Mouse (Mus musculus) heart, embryonic 13.5 days (tissue): ENCODE measurements around the gene Gm4969. TPM values are rescaled to one million over a fixed set of nuclear protein-coding genes. Genes with fewer than 3 reads are reported as not detected.
A peak's percentile ranks its signal among the peaks of the same experiment; 100 is the strongest.

ENCODE experiments used
- ATAC-seq: fragments of 200-750 bp; cut with Nextera tagmentation; 2 replicates; pipeline ENCODE4 v1.8.0; 2017; ENCODE audit warnings: moderate TSS enrichment; ENCODE audit not compliant: insufficient number of reproducible peaks, low FRiP score, low TSS enrichment; ENCODE audit errors: extremely low read depth
- H3K27ac ChIP-seq: fragments of 300-500 bp; sonication (generic); replicated peaks from 2 replicates; pipeline ENCODE4 v1.5.1; 2015; ENCODE audit warnings: moderate library complexity, mild to moderate bottlenecking, inconsistent platforms
- H3K27me3 ChIP-seq: fragments of 300-500 bp; sonication (generic); replicated peaks from 2 replicates; pipeline ENCODE4 v1.6.1; 2015; ENCODE audit warnings: mild to moderate bottlenecking, inconsistent platforms
- H3K36me3 ChIP-seq: fragments of 300-500 bp; sonication (generic); 2 replicates; pipeline ENCODE4 v1.6.1; 2015; ENCODE audit warnings: mild to moderate bottlenecking, inconsistent platforms
- H3K4me1 ChIP-seq: fragments of 300-500 bp; sonication (generic); 2 replicates; pipeline ENCODE4 v1.6.1; 2015; ENCODE audit warnings: inconsistent platforms
- H3K4me2 ChIP-seq: fragments of 300-500 bp; sonication (generic); 2 replicates; pipeline ENCODE4 v1.6.1; 2015; ENCODE audit warnings: inconsistent platforms, mild to moderate bottlenecking, moderate library complexity
- H3K4me3 ChIP-seq: fragments of 300-500 bp; sonication (generic); 2 replicates; pipeline ENCODE4 v1.5.1; 2015; ENCODE audit warnings: moderate library complexity, mild to moderate bottlenecking, inconsistent platforms
- H3K9ac ChIP-seq: fragments of 300-500 bp; sonication (generic); 2 replicates; pipeline ENCODE4 v1.6.1; 2015; ENCODE audit warnings: inconsistent platforms, mild to moderate bottlenecking, moderate library complexity
- H3K9me3 ChIP-seq: fragments of 300-500 bp; sonication (generic); 2 replicates; pipeline ENCODE4 v1.6.1; 2016; ENCODE audit warnings: inconsistent platforms
- WGBS: fragments of 180-500 bp; shearing (Covaris S2); methylation state at CpG from one replicate; pipeline ENCODE4 v1.1.7; 2015; ENCODE audit warnings: mixed read lengths; 5-methylcytosine and 5-hydroxymethylcytosine counted together
- polyA plus RNA-seq: library from polyadenylated mRNA; unstranded; fragments of >200 nt; fragmentation: Nextera tagmentation; extraction: Ambion mirVana; gene quantifications from 2 replicates; pipeline ENCODE4 v1.2.1, GENCODE M21; 2015

The Gm4969 gene
- polyA plus RNA-seq, 1 experiment from 2014 or later = 2.1 TPM

DNA sequence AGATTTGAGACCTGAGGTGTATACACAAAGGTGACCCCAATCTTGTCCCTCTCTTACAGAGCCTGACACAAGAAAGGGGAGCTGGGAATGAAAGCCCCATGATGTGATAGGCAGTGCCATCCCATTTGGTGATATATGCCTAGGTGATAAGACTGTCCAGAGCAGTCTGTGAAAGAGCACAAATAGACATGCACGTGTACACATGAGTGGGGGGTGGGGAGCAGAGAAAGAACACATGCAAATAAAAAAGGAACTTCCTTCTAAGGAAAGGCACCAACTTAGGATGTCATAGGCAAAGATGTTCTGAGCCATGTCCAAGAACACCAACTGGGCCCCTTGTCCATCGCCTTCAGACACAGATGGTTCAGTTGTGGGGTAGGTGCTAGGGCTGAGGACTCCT lies 13.7 kb downstream of the Gm4969 start:
- ATAC-seq = no peak
- Histone ChIP-seq H3K9ac (no peak overlapping the region), H3K27me3 (no peaks in the 10 kb centered on the region), H3K27ac (no peak overlapping the region), H3K9me3 (peaks cover 4% of the 10 kb centered on the region; the same call in 1 of the 2 replicates), H3K4me3 (no peak overlapping the region), H3K36me3 (0 out of 2 replicates have a peak, but pooled peaks cover 4% of the 10 kb centered on the region), H3K4me2 (no peak overlapping the region), H3K4me1 (peaks cover 10% of the 10 kb centered on the region)
- 65% methylated on average over 2 of the region's 2 CpGs for WGBS

DNA sequence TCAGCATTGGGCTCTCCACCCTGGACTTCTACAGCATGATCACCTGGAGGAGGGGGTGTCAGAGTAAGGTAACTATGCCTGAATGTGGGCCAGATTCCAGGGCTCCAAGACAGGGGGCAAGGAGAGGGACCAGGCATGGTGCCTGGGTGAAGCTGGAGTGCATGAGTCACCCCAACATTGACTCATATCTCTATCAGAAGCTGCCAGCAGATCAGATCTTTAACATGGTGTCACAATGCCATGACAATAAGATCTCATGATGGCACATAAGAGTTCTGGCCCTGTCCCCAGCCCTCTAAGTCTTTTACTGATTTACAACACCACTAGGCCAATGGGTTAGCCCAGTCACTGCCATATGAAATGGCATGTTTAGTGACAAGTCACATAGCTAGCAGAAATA lies 14.4 kb downstream of the Gm4969 start:
- H3K4me2 ChIP-seq = no peak overlapping the region
- no peak overlapping the region for H3K9ac ChIP-seq
- H3K9me3 ChIP-seq = peaks cover 4% of the 10 kb centered on the region; the same call in 1 of the 2 replicates
- no peak for ATAC-seq
- no peaks in the 10 kb centered on the region for H3K27me3 ChIP-seq
- peaks cover 10% of the 10 kb centered on the region for H3K4me1 ChIP-seq
- no peak overlapping the region for H3K4me3 ChIP-seq
- no peak overlapping the region for H3K27ac ChIP-seq
- 0 out of 2 replicates have a peak, but pooled peaks cover 4% of the 10 kb centered on the region for H3K36me3 ChIP-seq

DNA sequence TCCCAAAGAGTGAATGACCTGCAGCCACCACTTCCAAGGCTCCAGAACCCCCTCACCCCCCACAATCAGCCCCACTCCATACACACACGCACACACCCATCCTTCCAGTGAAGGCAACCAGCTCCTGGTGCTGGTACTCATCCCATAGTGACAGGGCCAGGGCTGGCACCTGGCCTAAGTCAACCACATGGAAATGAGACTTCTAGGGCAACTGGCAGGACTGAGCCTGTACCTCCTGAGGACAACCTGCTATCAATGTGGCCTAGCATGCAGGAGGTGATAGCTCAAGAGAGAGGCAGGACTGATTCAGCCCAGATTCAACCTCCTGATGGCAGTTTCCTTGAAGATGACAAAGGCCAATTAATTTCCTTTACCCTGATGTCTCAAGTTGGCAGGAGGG lies 17.9 kb downstream of the Gm4969 start:
- H3K9ac ChIP-seq = no peak overlapping the region

DNA sequence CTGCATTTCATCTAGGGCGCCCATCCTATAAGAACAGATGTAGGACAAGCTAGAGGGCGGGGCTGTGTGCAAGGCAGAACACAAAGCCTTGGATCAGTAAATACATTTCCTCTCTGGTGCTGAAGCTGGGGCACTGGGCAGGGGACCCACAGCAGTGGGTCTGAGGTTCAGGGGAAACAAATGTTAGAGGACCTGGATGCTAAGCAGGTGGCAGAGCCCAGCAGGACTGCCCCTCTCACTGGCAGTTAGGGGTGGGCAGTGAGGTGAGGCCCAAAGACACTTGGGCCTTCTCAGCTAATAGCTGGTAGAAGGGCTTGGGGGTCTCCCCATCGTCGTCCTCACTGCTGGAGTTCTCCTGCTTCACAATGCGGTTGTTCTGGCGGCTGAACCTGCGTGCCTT lies 19.4 kb downstream of the Gm4969 start:
- Histone ChIP-seq H3K9me3 (peaks cover 4% of the 10 kb centered on the region; the same call in 1 of the 2 replicates), H3K27me3 (no peaks in the 10 kb centered on the region), H3K4me3 (no peak overlapping the region), H3K36me3 (peaks cover 19% of the 10 kb centered on the region), H3K27ac (no peak overlapping the region), H3K4me2 (no peak overlapping the region), H3K4me1 (peaks cover 24% of the 10 kb centered on the region), H3K9ac (no peak overlapping the region)
- no peak for ATAC-seq
- 66% methylated on average over 7 of the region's 7 CpGs for WGBS

More for the DNA sequence above, 17.9 kb downstream of the Gm4969 start:
- Histone ChIP-seq H3K27ac (no peak overlapping the region), H3K36me3 (peaks cover 19% of the 10 kb centered on the region), H3K27me3 (no peaks in the 10 kb centered on the region), H3K4me3 (no peak overlapping the region), H3K4me1 (peaks cover 24% of the 10 kb centered on the region), H3K9me3 (peaks cover 4% of the 10 kb centered on the region; the same call in 1 of the 2 replicates), H3K4me2 (no peak overlapping the region)
- ATAC-seq = no peak
- 67% methylated on average over 1 of the region's 1 CpGs for WGBS

DNA sequence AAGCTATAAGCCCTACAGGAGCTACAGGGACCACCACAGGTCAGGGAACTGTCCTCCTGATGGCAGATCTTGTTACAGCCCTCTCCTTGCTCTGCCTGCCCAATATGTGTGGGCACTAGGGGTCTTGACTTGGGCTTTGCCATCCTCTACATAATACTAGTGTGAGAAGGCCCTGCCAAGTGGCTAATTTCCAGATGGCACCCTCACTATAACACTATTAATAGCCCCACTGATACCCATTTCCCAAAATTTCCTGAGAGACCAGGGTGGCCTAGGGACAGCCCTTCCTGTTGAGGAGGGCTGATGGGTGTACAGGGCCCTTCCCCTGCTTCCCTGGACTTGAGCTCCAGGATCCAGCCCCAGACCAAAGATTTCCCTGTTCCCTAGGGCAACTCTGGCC lies 20.3 kb downstream of the Gm4969 start:
- Histone ChIP-seq H3K9ac (peak overlapping the region; percentile 97), H3K27ac (no peak overlapping the region), H3K27me3 (no peaks in the 10 kb centered on the region), H3K36me3 (peaks cover 19% of the 10 kb centered on the region), H3K4me3 (no peak overlapping the region), H3K4me1 (peaks cover 31% of the 10 kb centered on the region), H3K4me2 (no peak overlapping the region), H3K9me3 (peaks cover 4% of the 10 kb centered on the region; the same call in 1 of the 2 replicates)
- no peak for ATAC-seq

DNA sequence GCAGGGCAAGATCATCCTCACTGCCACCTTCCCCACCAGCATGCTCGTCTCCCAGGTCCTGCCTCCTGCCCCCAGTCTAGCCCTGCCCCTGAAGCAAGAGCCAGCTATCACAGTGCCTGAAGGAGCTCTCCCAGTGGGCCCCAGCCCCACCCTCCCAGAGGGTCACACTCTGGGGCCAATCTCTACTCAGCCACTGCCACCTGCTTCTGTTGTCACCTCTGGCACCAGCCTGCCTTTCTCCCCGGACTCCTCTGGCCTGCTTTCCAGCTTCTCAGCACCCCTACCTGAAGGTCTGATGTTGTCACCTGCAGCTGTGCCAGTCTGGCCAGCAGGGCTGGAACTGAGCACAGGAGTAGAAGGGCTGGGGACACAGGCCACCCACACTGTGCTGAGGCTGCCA lies 21.0 kb downstream of the Gm4969 start:
- Histone ChIP-seq H3K4me3 (no peak overlapping the region), H3K9ac (peak overlapping the region; percentile 97), H3K27ac (no peak overlapping the region), H3K4me2 (0 out of 2 replicates have a peak overlapping the region, but pooled peaks have one; percentile 92), H3K9me3 (peaks cover 4% of the 10 kb centered on the region; the same call in 1 of the 2 replicates), H3K36me3 (peaks cover 16% of the 10 kb centered on the region), H3K27me3 (no peaks in the 10 kb centered on the region), H3K4me1 (peaks cover 37% of the 10 kb centered on the region)
- no peak for ATAC-seq
- 31% methylated on average over 2 of the region's 2 CpGs for WGBS

DNA sequence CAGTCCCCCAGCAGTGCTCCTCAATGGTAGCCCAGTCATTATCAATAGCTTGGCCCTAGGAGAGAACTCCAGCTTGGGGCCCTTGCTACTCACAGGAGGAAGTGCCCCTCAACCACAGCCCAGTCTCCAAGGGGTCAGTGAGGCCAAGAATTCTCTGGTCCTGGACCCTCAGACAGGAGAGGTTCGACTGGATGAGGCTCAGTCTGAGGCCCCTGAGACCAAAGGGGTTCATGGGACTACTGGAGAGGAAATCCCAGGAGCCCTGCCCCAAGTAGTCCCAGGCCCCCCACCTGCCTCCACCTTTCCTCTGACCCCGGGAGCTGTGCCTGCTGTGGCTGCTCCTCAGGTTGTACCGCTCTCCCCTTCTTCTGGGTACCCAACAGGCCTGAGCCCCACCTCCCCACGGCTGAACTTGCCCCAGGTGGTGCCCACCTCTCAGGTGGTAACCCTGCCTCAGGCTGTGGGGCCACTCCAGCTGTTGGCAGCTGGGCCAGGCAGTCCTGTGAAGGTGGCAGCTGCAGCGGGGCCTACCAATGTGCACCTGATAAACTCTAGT lies 21.7 kb downstream of the Gm4969 start:
- H3K9me3 ChIP-seq = no peaks in the 10 kb centered on the region
- ATAC-seq = no peak
- 55% methylated on average over 5 of the region's 5 CpGs for WGBS
- peaks cover 22% of the 10 kb centered on the region for H3K36me3 ChIP-seq
- peak overlapping the region; percentile 86 for H3K4me3 ChIP-seq
- H3K9ac ChIP-seq = peak overlapping the region; percentile 97
- H3K27me3 ChIP-seq = no peaks in the 10 kb centered on the region
- H3K4me2 ChIP-seq = peak overlapping the region; percentile 92
- peak overlapping the region; percentile 99 for H3K27ac ChIP-seq
- H3K4me1 ChIP-seq = peaks cover 44% of the 10 kb centered on the region

DNA sequence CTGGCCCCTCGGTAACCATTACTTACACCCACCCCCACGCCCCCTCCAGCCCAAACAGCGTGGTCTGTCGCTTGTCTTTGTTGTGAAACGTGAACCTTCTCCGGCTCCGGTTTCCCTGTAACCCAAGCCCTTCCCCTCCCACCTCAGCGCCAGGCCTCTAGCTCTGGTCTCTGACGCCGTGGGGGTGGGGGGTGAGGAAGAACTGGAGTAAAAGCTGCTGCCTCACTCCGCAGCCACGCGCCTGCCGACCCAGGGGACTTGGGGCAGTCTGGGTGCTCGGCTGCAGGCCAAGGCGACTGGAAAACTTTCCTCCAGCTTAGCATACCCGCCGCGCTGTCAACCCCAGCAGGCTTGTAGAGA lies 22.4 kb downstream of the Gm4969 start:
- Histone ChIP-seq H3K4me1 (peaks cover 48% of the 10 kb centered on the region), H3K4me2 (peak overlapping the region; percentile 92), H3K27me3 (peaks cover 3% of the 10 kb centered on the region), H3K4me3 (peak overlapping the region; percentile 86), H3K9ac (peak overlapping the region; percentile 97), H3K36me3 (peaks cover 30% of the 10 kb centered on the region), H3K9me3 (no peaks in the 10 kb centered on the region), H3K27ac (peak overlapping the region; percentile 99)
- WGBS = under 1% methylated on average over 19 of the region's 19 CpGs
- no peak for ATAC-seq

DNA sequence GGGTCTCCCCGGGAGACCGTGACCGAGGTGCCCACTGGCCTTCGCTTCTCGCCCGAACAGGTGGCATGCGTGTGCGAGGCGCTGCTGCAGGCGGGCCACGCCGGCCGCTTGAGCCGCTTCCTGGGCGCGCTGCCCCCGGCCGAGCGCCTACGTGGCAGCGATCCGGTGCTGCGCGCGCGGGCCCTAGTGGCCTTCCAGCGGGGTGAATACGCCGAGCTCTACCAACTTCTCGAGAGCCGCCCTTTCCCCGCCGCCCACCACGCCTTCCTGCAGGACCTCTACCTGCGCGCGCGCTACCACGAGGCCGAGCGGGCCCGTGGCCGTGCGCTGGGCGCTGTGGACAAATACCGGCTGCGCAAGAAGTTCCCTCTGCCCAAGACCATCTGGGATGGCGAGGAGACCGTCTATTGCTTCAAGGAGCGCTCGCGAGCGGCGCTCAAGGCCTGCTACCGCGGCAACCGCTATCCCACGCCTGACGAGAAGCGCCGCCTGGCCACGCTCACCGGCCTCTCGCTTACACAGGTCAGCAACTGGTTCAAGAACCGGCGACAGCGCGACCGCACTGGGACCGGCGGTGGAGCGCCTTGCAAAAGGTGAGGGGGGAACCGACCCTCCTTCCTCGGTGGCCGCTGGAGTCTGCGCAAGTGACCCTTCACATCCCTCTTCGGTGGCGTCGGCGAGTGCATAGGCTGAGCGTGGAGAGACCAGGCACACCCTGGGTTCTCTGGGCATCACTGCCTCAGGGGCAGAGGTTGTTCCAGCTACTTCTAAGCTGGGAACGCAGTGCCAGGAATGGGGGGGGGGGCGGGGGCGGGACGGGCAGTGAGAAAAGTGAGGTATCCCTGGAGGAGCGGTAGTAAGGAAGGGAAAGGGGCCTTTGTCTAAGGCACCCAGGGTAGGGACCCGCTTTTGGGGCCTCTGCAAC lies 23.1 kb downstream of the Gm4969 start:
- Histone ChIP-seq H3K4me1 (peaks cover 48% of the 10 kb centered on the region), H3K36me3 (peaks cover 36% of the 10 kb centered on the region), H3K4me3 (peak overlapping the region; percentile 86), H3K27ac (peak overlapping the region; percentile 99), H3K4me2 (peak overlapping the region; percentile 92), H3K27me3 (peaks cover 9% of the 10 kb centered on the region), H3K9me3 (no peaks in the 10 kb centered on the region), H3K9ac (peak overlapping the region; percentile 97)
- under 1% methylated on average over 83 of the region's 87 CpGs for WGBS
- no peak for ATAC-seq

DNA sequence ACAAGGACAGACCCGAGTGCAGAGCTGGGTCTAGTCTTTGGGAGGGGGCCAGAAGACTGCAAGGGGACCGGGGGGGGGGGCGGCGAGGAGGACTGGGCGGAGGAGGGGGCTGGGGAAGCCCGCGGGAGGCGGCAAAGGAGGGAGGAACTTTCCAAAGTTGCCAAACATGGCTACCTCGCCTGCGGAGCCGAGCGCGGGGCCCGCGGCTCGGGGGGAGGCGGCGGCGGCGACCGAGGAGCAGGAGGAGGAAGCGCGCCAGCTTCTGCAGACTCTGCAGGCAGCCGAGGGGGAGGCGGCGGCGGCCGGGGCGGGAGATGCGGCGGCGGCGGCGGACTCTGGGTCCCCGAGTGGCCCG lies 23.7 kb downstream of the Gm4969 start, which contains the start of gene Six5:
TSS of gene Six5 (plus strand) at position 124 of the 355 bp plus-strand sequence.
- peaks cover 42% of the 10 kb centered on the region for H3K36me3 ChIP-seq
- H3K27me3 ChIP-seq = peaks cover 9% of the 10 kb centered on the region
- peak within 1 kb of the TSS; percentile 97 for H3K9ac ChIP-seq
- WGBS = under 1% methylated on average over 28 of the region's 36 CpGs
- H3K4me3 ChIP-seq = peak within 1 kb of the TSS; percentile 86
- peak within 1 kb of the TSS; percentile 99 for H3K27ac ChIP-seq
- H3K4me2 ChIP-seq = peak within 1 kb of the TSS; percentile 92
- H3K4me1 ChIP-seq = peaks cover 48% of the 10 kb centered on the region
- 0 out of 2 replicates have a peak, but pooled peaks have one; percentile 0 for ATAC-seq
- no peaks in the 10 kb centered on the region for H3K9me3 ChIP-seq

DNA sequence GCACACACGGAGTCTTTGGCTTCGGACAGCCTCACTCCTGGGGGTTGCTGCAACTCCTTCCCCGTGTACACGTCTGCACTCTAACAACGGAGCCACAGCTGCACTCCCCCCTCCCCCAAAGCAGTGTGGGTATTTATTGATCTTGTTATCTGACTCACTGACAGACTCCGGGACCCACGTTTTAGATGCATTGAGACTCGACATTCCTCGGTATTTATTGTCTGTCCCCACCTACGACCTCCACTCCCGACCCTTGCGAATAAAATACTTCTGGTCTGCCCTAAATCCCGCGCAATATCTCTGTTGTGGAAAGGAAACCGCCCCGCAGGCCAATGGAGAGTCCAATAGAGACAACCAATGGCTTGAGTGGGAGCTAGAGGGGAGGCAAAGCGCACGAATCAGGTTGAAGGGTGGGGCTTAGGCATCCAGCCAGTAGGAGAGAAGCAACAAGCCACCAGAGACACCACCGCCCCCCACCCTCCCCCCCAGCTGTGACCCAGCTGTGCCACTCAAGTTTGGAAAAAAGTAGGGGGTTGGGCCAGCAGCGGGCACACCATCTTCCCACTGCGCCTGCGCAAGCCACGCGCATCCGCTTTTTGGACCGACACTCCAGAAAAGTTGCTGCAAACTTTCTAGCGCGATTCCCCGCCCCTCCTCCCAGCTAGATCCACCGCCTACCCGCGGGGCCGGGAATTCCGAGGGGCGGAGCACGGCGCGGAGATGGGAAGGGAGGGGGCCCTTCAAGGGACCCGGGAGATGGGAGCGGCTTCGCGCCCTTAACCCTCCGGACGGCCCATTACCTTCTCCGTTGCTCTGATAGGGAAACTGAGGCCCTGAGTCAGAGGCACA lies 24.4 kb downstream of the Gm4969 start:
- peak; percentile 68 for ATAC-seq
- peaks cover 48% of the 10 kb centered on the region for H3K4me1 ChIP-seq
- peak overlapping the region; percentile 92 for H3K4me2 ChIP-seq
- H3K9me3 ChIP-seq = no peaks in the 10 kb centered on the region
- peak overlapping the region; percentile 97 for H3K9ac ChIP-seq
- whole genome bisulfite sequencing = under 1% methylated on average over 45 of the region's 45 CpGs
- peaks cover 9% of the 10 kb centered on the region for H3K27me3 ChIP-seq
- H3K36me3 ChIP-seq = peaks cover 45% of the 10 kb centered on the region
- peak overlapping the region; percentile 99 for H3K27ac ChIP-seq
- peak overlapping the region; percentile 86 for H3K4me3 ChIP-seq
